Mouse (Mus musculus) left cerebral cortex, postnatal 10 days (tissue): ENCODE data around the gene Pdzd2. TPM values are rescaled to one million over a fixed set of nuclear protein-coding genes. Genes with fewer than 3 reads are reported as not detected.
"Not testable (repeated sequence)": the region's sequence is repeated elsewhere in the genome, so short reads cannot be mapped to it uniquely, and the experiment has no call there.

Experiments used
- DNase-seq, 2 experiments: peaks; one replicate each; pipeline ENCODE4 v3.0.0; 2021 to 2022; ENCODE audit warnings: low spot score in 2 of 2, mixed read lengths in 1 of 2; ENCODE audit errors: extremely low spot score in 1 of 2
- intact Hi-C: fragments of 180-260 bp; cut with DNase I; formaldehyde crosslinking; loops from one replicate; pipeline ENCODE4 v1.15.1; 2025
- total RNA-seq, 2 experiments: library from RNA; stranded (reverse); gene quantifications; 2 replicates each; pipeline ENCODE4 v1.2.3; 2021

Gene Pdzd2
- total RNA-seq, 2 experiments from 2014 or later, result 106 to 114 TPM

DNA sequence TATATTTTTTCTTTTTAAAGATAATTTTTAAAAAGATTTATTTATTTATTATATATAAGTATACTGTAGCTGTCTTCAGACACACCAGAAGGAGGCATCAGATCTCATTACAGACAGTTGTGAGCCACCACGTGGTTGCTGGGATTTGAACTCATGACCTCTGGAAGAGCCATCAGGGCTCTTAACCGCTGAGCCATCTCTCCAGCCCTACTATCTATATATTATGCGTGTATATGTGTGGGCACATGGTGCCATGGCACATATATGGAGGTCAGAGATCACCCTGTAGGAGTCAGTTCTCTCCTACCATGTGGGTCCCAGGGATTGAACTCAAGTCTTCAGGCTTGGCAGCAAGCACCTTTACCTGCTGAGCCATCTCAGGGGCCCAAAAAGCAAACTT lies 359.7 kb downstream of the Pdzd2 start:
- no peak for DNase-seq
- intact Hi-C loops, result no loop called here

DNA sequence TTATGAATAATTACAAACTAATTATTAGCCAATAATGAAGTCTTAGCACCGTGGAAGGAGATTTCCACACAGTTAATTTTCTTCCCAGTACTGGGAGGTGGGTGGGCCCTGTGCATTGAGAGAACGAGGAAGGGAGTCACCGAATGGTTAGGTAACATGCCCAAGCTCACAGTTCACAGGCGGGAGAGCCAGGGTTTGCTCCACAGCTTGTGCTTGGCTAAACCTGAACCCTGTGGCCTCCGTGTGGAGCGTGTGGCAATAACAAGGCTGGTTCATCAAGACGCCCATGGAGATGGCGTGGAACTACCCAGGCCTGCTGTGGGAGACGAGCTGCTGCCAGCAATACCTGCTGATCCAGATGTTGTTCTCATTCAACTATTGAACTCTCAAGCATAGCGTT lies 361.9 kb downstream of the Pdzd2 start:
- no peak for DNase-seq
- intact Hi-C loops, result no loop called here

DNA sequence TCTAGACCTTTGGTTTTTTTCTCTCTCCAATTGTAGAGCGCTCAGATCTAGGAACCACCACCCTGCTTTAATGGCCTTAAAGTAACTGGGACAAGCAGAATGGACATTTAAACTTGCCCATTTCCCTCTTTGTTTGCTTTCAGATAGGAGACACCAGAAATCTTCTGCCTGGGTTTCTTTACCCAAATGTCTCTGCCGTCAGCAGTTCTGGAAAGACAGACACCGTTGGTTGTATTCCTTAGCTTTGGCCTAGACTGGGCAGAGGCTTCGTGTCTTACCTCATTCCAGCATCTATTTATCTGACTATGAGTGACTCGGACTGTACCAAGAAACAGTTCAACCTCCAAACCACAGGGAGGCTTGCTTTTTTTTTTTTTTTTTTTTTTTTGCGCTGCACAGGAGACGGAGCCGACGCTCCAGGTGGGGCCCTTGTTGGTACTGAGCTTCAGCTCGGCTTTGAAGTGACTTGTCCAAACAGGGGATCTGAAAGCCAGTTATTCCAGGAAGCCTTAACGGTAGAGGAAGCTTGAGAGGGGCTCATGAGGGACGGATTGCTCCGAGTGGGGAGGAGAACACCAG lies 363.1 kb downstream of the Pdzd2 start:
- no peak for DNase-seq
- intact Hi-C loops, result no loop called here

DNA sequence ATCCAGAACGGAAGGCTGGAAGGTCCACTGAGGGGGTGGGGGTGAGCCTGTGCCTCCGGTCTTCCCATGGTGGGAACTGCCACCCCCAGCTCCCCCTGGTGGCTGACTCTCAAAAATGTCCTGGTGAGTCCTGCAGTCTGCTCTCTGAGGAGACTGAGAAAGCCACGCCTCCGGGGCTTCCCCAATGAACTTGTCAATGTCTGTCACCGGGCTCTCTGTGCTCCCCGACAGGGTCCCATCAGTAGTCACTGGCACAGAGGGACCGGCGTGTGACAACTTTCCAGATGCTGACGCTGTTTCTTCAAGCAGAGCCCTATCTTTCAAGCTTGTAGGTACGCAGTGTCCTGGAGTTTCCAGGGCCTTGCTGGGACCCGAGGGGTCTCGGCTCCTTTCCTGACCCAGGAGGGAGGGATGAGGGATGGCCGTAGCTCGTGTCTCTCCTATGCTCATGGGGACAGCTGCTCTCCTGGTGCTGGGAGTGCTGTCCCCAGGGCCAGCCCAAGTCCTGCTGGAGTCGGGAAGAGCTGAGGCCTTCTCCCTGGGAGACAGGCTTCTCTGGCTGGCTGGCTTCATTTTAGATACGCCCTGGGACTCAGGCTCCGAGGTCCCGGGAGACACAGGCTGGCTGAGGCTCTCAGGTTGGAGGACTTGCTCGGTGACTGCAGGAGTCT lies 363.9 kb downstream of the Pdzd2 start:
- peak; percentile 67 to 93 for DNase-seq
- intact Hi-C loops, result no loop called here

DNA sequence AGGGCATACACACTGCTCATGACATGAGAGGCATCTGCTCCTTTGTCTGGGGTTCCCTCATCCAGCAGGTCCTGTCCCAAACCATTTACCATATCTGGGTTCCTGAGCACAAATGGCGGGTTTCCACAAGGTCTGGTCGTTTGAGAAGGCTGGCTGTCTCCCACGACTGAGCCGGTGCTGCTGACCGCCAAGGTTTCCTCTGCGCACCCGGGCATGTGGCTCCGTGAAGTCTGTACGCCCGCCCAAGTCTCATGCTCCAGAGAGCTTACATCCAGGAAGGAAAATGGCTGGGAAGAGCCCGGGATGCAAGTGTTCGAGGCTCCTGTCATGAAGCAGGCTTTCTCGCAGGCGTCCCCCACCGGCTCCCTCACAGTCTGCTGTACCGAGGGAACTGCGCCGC lies 364.8 kb downstream of the Pdzd2 start:
- intact Hi-C loops, result loop anchor here (5.0 kb wide), 1 partner anchor 417 kb away; no protein-coding TSS in a partner anchor
- DNase-seq, result peak in 1 of 2 experiments; percentile 17

DNA sequence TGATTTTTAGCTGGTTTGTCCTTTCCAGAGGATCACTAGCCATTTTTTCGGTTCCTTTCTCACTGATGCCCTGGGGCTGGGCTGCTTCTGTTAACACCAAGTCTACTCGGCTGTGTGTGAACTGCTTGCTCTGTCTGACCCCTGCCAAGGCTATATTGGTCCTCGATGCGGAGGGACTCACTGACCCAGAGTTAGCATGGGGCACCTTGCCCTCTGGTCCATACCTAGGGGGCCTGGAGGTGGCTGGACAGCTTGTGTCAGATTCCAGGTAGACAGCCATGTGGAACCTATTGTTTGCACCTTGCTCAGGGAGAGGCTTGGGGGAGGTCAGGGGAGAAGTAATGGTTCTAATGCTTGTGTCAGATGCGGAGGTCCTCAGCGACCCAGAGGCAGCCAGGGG lies 365.8 kb downstream of the Pdzd2 start:
- intact Hi-C loops, result loop anchor here (5.0 kb wide), 1 partner anchor 418 kb away; no protein-coding TSS in a partner anchor
- no peak for DNase-seq

DNA sequence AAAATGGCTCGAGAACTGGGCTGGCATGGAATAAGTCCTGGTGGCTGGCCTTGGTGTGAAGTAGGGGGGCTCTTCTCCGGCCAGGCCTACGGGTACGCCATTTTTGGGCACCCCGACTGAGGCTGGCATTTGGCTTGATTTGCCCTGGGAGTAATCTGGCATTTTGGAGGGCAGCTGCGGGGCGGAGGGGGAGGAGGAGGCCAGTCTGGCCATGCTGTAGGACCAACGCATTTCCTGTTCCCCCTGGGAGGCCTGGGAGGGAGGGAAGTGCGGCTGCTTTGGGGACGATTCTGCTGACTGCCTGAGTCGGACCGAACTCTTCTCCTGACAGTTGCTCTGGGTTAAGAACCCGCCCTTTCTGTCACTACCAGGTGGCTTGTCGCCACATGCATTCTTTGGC lies 366.2 kb downstream of the Pdzd2 start:
- peak in 1 of 2 experiments; percentile 32 for DNase-seq
- intact Hi-C loops, result loop anchor here (5.0 kb wide), 1 partner anchor 419 kb away; no protein-coding TSS in a partner anchor

DNA sequence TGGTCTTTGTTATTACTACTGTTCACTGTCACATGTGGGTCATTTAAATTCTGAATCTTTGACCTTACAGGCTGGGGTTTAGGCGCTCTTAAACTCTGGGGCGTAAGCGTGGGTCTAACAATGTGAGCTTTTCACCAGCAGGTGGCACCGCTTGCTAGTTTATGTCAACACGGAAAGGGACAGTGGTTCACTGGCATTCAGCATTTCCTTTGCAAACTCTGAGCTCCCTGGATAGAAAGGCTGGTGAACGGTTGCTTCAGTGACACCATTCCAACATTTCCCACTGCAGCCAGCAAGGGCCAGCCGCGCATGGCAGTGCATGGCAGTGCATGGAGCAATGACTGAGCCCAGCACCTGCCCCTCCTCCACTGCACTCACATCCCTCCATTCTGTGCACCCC lies 368.5 kb downstream of the Pdzd2 start:
- intact Hi-C loops, result loop anchor here (2.0 to 5.0 kb wide), 2 partner anchors 206 to 421 kb away; no protein-coding TSS in a partner anchor
- peak; percentile 74 to 76 for DNase-seq

DNA sequence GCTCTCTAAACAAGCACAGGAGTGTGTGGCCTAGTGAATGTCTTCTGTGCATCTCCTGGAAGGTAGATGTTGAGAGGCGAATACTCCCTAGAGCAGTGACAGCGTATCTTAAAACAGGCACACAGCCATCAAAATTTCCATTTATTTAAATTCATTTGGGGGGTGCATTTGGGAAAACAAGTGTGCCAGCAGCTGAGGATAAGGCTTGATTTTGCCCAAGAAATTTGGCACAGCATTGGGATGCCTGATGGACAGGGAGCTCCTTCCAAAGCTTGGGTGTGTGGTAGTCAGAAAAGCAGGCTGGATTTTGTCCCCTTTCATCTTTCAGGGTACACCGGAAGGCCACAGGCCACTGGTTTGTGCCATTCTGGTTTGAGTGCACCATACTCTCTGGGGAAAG lies 369.6 kb downstream of the Pdzd2 start:
- DNase-seq, result no peak
- intact Hi-C loops, result loop anchor here (2.0 to 5.0 kb wide), 2 partner anchors 207 to 422 kb away; no protein-coding TSS in a partner anchor

DNA sequence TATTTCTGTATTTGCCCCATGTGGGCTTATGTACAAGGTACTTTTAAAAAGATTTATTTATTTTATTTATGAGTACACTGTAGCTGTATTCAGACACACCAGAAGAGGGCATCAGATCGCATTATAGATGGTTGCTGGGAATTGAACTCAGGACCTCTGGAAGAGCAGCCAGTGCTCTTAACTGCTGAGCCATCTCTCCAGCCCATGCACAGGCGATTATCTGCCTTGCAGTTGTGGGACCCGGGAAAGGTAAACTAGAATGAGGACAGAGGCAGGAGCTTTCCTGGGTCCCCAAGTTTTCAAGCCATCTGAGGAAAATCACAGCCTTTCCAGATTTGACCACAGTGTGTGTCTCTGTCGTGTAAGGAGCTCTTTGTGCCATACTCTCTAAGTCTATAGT lies 370.9 kb downstream of the Pdzd2 start:
- intact Hi-C loops, result no loop called here
- no peak for DNase-seq

DNA sequence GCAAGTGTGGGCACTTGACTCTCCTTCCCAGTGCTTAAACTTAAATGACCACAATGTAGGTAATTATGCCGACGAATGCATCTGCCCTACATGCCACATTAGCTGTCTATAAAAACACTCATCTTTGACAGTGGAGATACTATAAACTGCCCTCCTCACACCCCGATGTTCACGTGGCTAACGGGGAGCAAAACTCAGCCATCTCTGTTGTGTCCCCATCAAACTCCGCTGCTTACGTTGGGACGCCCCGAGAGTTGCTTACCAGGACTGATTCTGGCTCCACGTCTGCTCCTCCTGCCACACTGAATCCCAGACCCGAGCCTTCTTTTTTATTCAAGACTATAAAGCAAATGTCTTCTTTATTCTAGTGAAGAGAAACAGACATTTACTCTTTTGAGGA lies 371.4 kb downstream of the Pdzd2 start:
- intact Hi-C loops, result no loop called here

DNA sequence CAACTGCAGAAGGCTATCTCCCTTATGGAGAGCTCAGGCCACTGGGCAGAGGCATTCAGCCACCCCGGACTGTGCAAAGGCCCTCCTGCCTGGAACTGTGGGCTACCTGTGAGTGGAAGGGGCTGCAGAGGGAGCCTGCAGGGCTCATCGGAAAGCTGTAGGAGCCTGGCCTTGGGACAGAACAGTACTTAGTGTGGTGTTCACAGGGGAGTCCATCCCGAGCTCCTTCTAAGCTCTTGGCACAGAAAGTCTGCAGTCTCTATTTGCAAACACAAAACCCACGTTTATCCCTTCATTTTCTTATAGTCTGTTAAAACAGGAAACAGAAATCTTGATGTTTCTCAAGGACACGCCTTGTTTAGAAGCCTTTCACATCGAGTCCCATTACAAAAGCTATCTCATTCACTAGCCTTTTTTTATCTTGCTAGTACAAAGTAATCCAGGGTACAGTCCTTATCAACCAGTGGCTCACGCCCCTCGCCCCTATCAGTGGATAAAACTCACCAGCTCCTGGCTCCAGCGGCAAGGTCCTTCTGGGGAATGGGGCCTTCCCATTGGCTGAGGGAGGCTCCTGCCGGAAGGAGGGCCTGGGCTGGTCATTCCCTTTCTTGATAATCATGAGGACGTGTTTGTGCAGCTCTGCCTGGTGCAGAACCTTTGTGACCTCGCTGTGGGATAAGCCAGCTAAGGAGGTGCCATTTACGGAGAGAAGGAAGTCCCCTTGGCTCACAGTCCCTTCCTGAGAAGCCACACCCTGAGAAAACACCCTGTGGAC lies 372.2 kb downstream of the Pdzd2 start:
- peak in 1 of 2 experiments; percentile 26 for DNase-seq
- intact Hi-C loops, result no loop called here

More for the DNA sequence above, 371.4 kb downstream of the Pdzd2 start:
- DNase-seq, result no peak

DNA sequence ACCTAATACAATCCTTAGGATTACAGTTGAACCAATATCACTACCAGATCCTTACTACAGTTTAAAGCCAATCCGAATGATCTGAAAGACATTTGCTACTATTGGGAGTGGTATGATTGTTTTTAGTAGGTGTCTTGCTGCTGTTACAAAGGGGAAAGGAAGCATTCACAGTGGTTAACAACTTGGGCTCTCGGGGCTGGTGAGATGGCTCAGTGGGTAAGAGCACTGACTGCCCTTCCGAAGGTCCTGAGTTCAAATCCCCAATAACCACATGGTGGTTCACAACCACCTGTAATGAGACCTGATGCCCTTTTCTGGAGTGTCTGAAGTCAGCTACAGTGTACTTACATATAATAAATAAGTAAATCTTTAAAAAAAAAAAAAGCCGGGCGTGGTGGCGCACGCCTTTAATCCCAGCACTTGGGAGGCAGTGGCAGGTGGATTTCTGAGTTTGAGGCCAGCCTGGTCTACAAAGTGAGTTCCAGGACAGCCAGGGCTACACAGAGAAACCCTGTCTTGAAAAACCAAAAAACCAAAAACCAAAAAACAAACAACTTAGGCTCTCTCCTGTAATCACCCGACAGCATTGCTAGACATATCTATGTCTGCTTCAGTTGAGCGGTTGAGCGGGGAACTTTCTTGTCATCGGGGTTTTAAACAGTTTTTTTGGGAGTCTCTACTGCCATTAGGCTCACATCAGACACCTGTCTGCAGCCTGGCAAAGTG lies 373.0 kb downstream of the Pdzd2 start:
- intact Hi-C loops, DNase-seq: not testable (repeated sequence)

DNA sequence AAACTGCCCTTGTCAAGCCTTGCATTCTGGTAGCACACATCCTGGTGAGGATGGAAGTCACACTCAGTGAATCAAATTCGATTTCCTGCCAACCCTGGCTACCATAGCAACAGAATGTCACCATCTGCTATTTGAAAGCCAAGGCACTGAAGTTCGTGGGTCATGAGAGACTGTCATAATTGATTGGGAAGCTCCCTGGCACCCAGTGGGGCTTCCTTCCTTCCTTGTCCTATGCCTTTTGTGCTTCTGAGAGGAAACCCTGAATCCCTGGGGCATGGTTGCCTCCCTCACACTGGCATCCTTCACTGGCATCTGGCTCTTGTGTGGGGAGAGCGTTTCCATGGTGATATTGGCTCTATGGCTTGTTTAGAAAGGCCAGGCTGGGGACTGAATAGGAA lies 373.7 kb downstream of the Pdzd2 start:
- peak; percentile 44 to 74 for DNase-seq
- intact Hi-C loops, result no loop called here

DNA sequence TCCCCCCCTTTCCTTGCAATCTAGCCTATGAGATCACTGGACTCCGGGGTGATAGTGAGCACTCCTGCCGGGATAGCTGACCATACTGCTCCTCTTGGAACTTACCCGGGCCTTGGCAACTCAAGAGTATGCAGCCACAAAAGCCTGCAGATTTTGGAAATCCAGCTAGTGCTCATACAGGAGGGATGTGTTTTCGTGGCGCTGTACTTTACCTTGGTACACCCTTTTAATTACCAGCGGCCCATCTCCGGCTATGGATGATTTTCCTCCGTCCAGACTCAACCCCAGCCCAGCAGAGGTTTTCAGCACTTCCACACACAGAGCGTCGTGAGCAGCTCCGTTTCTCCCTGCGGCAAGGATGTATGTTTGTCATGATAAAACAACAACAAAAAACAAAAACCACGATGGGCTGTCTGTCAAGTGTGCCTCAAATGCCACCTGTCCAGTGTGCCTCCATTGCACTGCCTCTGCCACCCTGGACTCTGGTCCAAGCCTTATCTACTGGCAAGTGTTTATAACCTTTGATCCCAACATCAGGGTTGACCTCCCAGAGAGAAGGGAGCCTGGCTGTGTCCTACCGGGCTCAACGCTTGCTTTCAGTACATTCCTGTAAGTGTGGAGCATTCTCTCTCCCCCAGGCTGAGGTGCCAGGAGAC lies 374.2 kb downstream of the Pdzd2 start:
- intact Hi-C loops, result no loop called here
- no peak for DNase-seq

DNA sequence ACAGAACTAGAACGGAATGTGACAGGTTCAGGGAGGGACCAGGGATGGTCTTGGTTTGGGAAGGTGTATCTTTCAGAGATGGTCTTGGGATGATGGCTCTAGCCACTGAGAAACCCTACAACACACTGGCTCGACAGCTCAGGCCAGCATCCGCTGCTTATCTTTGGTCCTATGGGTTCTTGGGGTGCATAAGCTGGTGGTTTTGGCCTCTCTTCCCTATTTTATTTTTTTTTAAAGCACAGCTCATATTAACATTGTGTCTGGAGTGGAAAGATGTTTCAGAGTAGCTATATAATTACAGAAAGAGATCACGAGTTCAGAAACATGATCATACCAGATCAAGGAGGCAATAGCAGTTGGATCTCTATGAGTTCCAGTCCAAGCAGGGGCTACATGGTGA lies 375.6 kb downstream of the Pdzd2 start:
- DNase-seq, result no peak
- intact Hi-C loops, result no loop called here

DNA sequence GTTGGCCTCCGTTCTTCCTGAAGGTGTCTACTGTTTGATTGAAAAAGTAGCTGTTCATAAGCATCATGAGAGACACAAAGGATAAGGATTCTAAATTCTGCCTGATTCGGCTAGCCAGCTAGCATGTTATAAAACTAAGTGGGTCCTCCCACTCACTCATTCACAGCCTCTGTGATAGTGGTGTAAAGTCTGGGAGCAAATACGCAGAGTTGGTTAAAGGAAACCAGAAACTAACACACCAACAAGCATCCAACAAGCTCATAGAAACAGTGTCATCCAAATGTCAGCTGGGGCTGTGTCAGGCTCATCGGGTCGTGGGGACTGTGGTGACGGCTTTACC lies 377.1 kb downstream of the Pdzd2 start:
- intact Hi-C loops, result no loop called here
- no peak for DNase-seq

DNA sequence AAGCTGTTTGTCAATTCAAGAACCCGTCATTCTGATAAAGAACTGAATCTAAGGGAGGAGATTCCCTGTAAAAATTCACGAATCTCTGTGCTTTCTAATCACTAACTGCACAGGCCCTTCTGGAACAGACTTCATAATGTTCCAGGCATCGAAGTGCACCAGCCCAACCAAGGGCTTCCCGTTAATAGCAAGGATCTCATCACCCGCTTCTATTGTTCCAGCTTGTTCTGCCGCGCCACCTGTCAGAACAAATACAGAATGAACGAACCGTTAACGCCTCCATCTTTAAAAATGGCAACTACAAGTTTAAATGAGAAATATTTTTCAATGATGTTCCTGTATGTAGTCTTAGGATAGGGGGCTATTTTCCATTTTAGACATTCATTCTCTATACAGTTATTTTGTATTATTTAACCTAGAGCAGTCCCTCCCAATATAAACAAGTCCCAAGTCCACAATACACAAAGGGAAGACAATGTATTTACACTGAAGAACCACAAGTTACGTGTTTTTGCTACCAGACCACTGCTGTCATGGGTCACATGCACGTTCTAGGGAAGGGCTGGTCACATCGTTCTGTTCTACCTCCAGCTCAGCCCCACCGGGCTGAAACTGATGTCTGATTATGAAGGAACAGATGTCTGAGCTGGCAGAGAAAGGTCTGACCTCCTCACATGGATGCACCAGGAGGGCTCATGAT lies 377.6 kb downstream of the Pdzd2 start:
- intact Hi-C loops, result no loop called here
- DNase-seq, result no peak
